Mouse (Mus musculus) brain, embryonic 14.5 days (tissue): Measurements from ENCODE around the gene Jmjd8. TPM values are rescaled to one million over a fixed set of nuclear protein-coding genes. Genes with fewer than 3 reads are reported as not detected.
A peak's percentile ranks its signal among the peaks of the same experiment; 100 is the strongest.

ENCODE experiments used
- DNase-seq: peaks from one replicate; pipeline ENCODE4 v3.0.0-alpha.2; 2011; ENCODE audit warnings: low read depth
- CTCF ChIP-seq: fragments of 200-500 bp; IDR thresholded peaks from 2 replicates; pipeline ENCODE4 v1.5.1; 2012; ENCODE audit warnings: inconsistent platforms, mild to moderate bottlenecking, moderate library complexity, borderline replicate concordance; ENCODE audit not compliant: insufficient read depth, insufficient read length; ENCODE audit errors: extremely low read depth
- POLR2A ChIP-seq: fragments of 200-500 bp; IDR thresholded peaks from 2 replicates; pipeline ENCODE4 v1.6.1; 2012; ENCODE audit warnings: mild to moderate bottlenecking, inconsistent platforms, borderline replicate concordance; ENCODE audit not compliant: poor library complexity, insufficient read depth, insufficient read length, severe bottlenecking; ENCODE audit errors: extremely low read depth
- polyA plus RNA-seq: library from polyadenylated mRNA; depleted of rRNA; stranded (reverse); fragments of >200 nt; gene quantifications from 2 replicates; pipeline ENCODE4 v1.2.3, GENCODE M21; 2012; rRNA removed

The Jmjd8 gene
- polyA plus RNA-seq = 80.0 and 93.6 TPM in 2 replicates

DNA sequence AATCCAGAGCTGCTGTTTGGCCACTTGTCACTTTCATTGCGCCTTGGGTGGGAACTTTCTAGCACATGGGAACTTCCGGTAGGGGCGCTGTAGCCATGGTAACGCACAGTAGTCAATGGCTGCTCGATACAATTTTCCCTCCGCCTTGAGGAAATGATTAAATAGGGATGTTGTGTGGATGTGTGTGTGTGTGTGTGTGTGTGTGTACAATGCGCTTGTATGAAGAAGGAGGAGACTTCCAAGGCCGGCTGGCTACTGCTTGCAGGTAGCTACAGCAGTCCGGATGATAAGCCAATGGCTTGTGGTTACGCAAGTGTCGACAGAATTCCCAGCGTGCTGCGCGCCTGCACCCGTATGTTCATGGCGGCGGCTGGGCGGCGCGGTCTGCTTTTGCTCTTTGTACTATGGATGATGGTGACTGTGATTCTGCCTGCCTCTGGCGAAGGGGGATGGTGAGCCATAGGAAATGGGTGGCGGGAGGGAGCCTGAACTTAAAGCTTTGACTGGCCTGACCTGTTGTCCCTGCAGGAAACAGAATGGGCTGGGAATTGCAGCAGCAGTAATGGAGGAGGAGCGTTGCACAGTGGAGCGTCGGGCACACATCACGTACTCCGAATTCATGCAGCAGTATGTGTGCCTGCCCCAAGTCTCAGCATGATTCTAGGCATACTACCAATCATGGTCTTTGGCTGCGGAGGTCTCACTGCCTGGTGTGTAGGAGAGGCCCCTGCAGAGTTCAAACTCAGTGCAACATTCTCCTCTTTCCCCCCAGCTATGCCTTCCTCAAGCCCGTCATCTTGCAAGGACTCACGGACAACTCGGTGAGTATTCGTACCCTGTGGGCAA is at the start of gene Jmjd8:
TSS of gene Jmjd8 (plus strand) at position 156 of the 846 bp plus-strand sequence.
- TF ChIP-seq POLR2A (peak; percentile 54; the same call in 1 of the 2 replicates), CTCF (peak; percentile 65; the same call in 1 of the 2 replicates)
- peak; percentile 96 for DNase-seq

DNA sequence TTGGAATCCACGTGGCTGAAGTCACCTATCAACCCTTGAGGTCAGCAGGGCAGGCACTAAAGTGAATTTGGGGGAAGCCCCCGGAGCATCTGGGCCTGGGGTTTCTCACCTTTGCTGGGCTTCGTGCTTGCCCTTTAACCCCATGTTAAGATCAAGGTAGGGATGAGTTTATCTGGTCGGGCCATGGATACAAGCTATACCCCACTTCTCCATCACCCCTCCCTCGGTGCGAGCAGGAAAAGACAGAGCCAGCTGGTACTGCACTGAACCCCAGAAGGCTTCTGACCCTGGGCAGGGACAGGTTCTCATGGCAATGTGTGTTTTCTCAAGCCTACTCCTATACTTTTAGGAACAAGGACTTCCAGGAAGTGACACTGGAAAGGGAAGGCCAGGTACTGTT is 47.3 kb upstream of the Jmjd8 start:
- TF ChIP-seq POLR2A (no peak), CTCF (no peak)
- no peak for DNase-seq

GRCm38 (mm10) chr17:25783086-25783485 is 45.6 kb upstream of the Jmjd8 start:
- TF ChIP-seq POLR2A (no peak), CTCF (no peak)

GRCm38 (mm10) chr17:25783861-25784574 is 44.6 kb upstream of the Jmjd8 start:
- DNase-seq = no peak
- TF ChIP-seq POLR2A (no peak), CTCF (no peak)

More at GRCm38 (mm10) chr17:25783086-25783485, 45.6 kb upstream of the Jmjd8 start:
- DNase-seq = no peak

GRCm38 (mm10) chr17:25785281-25785745 is 43.4 kb upstream of the Jmjd8 start, which contains the start of gene Haghl:
TSS of gene Haghl (minus strand) at chr17:25785673.
- peak; percentile 46; the same call in 1 of the 2 replicates for TF ChIP-seq POLR2A
- no peak for TF ChIP-seq CTCF
- DNase-seq = peak; percentile 98

- TF ChIP-seq POLR2A (no peak), CTCF (no peak)
- no peak for DNase-seq
Observed at GRCm38 (mm10) chr17:25786280-25786679, 42.4 kb upstream of the Jmjd8 start, which contains the start of gene Ccdc78. TSS of gene Ccdc78 (plus strand) at chr17:25786580.

DNA sequence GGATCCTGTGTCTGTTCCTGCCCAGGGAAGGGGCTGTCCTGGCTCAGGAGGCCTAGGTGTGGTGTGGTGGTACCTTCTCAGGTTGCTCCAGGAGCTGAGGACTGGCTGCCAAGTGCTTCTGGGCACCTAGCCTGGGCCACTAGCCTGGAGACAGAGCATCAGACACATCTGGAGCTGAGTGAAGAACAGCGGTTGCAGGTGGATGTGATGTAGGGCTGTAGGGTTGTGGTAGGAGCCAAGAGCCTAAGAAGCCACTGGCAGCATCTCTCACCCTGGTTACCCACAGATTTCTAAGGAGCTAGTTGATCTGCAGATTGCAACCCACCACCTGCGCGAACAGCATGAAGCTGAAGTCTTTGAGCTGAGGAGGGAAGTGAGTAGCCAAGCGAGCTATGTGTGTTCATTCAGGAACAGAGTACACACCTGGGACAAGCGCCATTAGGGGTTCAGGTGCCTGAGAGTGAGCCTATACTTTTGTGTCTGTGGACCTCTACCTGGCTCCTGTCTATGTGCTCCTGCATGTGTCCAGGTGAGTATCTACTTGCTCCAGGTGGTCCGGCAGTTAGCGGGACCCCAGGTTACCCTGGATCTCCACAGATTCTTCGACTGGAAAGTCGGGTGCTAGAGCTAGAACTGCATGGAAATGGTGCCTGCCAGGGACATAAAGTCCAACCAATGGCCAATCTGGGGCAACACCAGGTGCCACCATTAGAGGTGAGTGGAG is 41.7 kb upstream of the Jmjd8 start:
- no peak for TF ChIP-seq CTCF
- TF ChIP-seq POLR2A = no peak
- no peak for DNase-seq

GRCm38 (mm10) chr17:25791320-25791842 is 37.3 kb upstream of the Jmjd8 start:
- TF ChIP-seq CTCF = no peak
- no peak for TF ChIP-seq POLR2A

DNA sequence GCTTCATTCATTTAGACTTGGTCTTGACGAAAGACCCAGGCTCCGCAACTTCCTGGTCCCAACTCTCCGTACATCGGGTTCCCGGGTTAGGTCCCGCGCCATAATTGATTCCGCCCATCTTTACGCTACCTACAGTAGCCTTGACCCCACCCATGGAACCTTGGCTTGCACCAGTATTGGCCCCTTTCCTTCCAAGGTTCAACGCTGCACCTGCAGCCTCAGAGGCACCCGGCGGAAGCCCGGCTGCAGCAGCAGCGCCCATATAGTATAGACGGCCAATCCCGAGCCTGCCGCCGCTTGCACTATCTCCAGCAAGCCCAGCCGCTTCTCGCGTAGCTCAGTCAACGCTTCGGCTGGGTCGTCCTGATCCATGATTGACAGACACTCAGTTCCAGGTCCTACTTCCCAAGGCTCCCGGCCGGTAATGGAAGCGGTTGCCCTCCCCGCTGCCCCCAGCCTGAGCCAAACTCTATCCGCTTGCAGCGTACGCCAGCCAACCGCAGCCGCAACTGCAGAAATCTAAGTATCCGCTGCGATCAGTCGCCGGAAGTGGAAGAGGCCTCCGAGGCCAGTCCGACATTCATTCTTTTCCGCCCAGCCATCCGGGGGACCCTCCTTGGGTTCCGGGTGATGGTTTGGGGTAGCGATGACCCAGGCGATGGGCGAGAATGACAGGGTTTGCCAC is 36.7 kb upstream of the Jmjd8 start:
- peak; percentile 94 for DNase-seq
- no peak for TF ChIP-seq CTCF
- TF ChIP-seq POLR2A = peak; percentile 42; the same call in 1 of the 2 replicates

More at GRCm38 (mm10) chr17:25791320-25791842, 37.3 kb upstream of the Jmjd8 start:
- peak; percentile 69 for DNase-seq

DNA sequence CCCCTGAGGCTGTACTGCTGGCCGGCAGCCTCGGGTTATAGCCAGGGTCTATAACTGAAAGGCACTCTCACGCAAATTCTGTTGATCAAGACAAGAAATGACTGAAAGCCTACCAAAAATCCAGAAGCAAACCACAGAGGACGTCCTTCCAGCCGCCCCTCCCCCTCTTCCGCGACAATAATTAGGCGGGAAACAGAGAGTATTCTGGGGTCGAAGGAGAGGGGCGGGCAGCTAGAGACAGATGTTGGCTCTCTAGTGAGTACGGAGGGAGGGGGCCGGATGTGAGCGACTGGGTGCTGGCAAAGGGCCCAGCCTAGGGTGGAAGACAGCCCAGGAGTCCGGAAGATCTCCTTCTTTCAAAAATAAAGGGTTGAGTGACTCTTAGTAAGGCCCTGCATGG is 36.1 kb upstream of the Jmjd8 start, which contains the start of gene Fam173a:
TSS of gene Fam173a (minus strand) at position 287 of the 400 bp plus-strand sequence.
- DNase-seq = peak; percentile 88
- no peak for TF ChIP-seq CTCF
- no peak for TF ChIP-seq POLR2A
